ENCODE assay signal across 26 mouse cellular contexts in the genomic region with DNA sequence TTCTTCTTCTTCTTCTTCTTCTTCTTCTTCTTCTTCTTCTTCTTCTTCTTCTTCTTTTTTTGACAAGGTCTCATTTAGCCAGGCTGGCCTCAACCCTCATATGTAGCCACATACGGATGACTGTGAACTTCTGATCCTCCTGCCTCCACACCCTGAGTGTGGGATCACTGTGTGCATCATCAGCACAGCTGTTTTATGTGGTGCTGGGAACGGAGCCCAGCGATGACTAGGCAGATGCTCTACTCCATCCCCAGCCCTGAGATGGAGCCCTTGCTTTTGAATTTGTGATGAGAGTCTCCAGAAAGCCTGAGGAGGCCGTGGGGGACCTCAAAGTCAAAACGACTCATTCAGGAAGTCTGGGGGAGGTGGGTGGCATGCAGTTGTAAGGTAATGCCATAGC.
"Had no signal": no experiment of that assay in that cellular context is flagged by ENCODE, and none has a peak within 500 bp of the region (broad histone marks: within the 10 kb centered on the region; RNA-seq: fewer than 3 reads in every experiment).

No protein-coding gene starts in this region.

- H3K36me3 ChIP-seq: limb, embryonic 10.5 days; limb, embryonic 12.5 days; limb, embryonic 13.5 days; limb, embryonic 15.5 days; liver, embryonic 12.5 days; liver, embryonic 13.5 days; liver, embryonic 15.5 days; lung, embryonic 15.5 days; midbrain, embryonic 10.5 days; midbrain, embryonic 12.5 days; midbrain, embryonic 13.5 days; midbrain, embryonic 15.5 days had no signal

- H3K4me3 ChIP-seq: limb, embryonic 10.5 days; limb, embryonic 12.5 days; limb, embryonic 13.5 days; limb, embryonic 15.5 days; liver, embryonic 12.5 days; liver, embryonic 13.5 days; liver, embryonic 15.5 days; lung, embryonic 15.5 days; megakaryocyte, embryonic 14.5 days; midbrain, embryonic 10.5 days; midbrain, embryonic 12.5 days; midbrain, embryonic 13.5 days; midbrain, embryonic 15.5 days had no signal

- DNase-seq: left cerebral cortex, postnatal 4 days; liver; liver, embryonic 13.5 days; liver, postnatal 0 days; lung, adult 18-20 months; lung, adult 2 months; lung, embryonic 14.5 days; lung, postnatal 10 days; lung, postnatal 14 days; lung, postnatal 36 days; lung, postnatal 4 days; midbrain, embryonic 14.5 days had no signal

- H3K27me3 ChIP-seq: limb, embryonic 15.5 days; liver, embryonic 15.5 days; midbrain, embryonic 13.5 days; midbrain, embryonic 15.5 days had no signal

- H3K4me2 ChIP-seq: limb, embryonic 12.5 days; limb, embryonic 13.5 days; limb, embryonic 15.5 days; liver, embryonic 11.5 days; liver, embryonic 12.5 days; liver, embryonic 13.5 days; liver, embryonic 15.5 days; lung, embryonic 14.5 days; lung, embryonic 15.5 days; midbrain, embryonic 11.5 days; midbrain, embryonic 12.5 days; midbrain, embryonic 13.5 days; midbrain, embryonic 15.5 days had no signal
